ENCODE assay signal across 10 mouse cellular contexts in the genomic region with DNA sequence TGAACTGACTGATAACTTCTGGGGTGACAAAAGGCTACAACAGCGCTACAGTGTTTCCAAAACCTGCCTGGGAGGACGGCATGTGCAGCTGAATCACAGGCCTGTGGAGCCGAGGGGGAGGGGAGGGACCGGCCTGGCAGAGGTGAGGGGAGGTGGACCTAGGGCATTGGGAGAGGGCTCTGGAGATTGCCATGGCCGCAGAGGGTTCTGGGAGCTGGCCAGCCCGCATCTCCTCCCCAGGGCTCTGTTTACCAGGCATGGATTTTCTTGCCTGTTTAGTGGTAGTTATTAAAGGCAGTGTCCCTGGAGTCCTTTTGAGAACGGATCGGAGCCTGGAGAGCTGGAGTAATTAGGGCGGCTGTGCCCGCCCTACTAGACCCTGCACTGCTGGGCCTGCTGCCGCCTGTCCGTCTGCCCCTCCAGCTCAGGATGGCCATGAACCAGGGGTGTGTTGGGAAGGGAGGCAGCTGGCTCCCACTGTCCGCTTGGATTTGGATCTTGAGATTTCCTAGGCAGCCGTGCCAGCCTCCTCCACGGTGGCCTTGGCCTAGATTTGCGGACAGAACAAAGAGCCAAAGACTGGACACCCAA. TPM values are rescaled to one million over a fixed set of nuclear protein-coding genes. Genes with fewer than 3 reads are reported as not detected.
DNase-seq lines count a peak whose midpoint lies in the region; ATAC-seq and TF ChIP-seq lines count a peak whose summit lies in the region.
"Had no signal": no experiment of that assay in that cellular context is flagged by ENCODE, and none has a peak within 500 bp of the region (broad histone marks: within the 10 kb centered on the region; RNA-seq: fewer than 3 reads in every experiment).

No protein-coding gene starts in this region.

- no peak overlapping the region for H3K27ac ChIP-seq in gastrocnemius, adult 2 months
- no peak overlapping the region for H3K27ac ChIP-seq in kidney, adult 2 months (ENCODE audit: insufficient read depth, low read depth, low read length)
- H3K27ac ChIP-seq: heart, embryonic 15.5 days had no signal

- ATAC-seq in megakaryocyte progenitor cell, adult 5-6 weeks (replicated peaks; ENCODE audit: poor library complexity) = no peak

- no peaks in the 10 kb centered on the region for H3K9me3 ChIP-seq in E14TG2a.4 (ENCODE audit: low read length)
- H3K9me3 ChIP-seq: heart, embryonic 15.5 days had no signal

- H3K4me3 ChIP-seq in gastrocnemius, adult 2 months = no peak overlapping the region
- peak overlapping the region; percentile 27 for H3K4me3 ChIP-seq in E14TG2a.4 (replicated peaks; ENCODE audit: low read length)
- H3K4me3 ChIP-seq in kidney, adult 2 months (ENCODE audit: insufficient read depth, low read depth, low read length) = no peak overlapping the region
- H3K4me3 ChIP-seq: heart, embryonic 15.5 days had no signal

- DNase-seq in gastrocnemius, adult 2 months = peak; percentile 30
- DNase-seq in gastrocnemius, postnatal 14 days = no peak
- DNase-seq in cerebellum, postnatal 14 days = peak; percentile 72 to 79
- peak; percentile 49 for DNase-seq in layer of hippocampus, adult 9-11 months
- no peak for DNase-seq in thymus, adult 18-20 months
- no peak for DNase-seq in kidney, adult 2 months

- intact Hi-C loops in gastrocnemius, adult 2 months (cut with DNase I) = no loop called here
- intact Hi-C loops in gastrocnemius, postnatal 14 days (cut with DNase I; ENCODE audit: low total_unique reads) = no loop called here

- TF ChIP-seq CTCF in gastrocnemius, adult 2 months (IDR thresholded peaks at IDR 0.05) = no peak
- no peak for TF ChIP-seq CTCF in E14TG2a.4 (conservative IDR thresholded peaks at IDR 0.05; ENCODE audit: low read length)
- no peak for TF ChIP-seq CTCF in kidney, adult 2 months (conservative IDR thresholded peaks at IDR 0.05; ENCODE audit: insufficient read depth, insufficient read length, low read depth, low read length)

- WGBS in kidney, adult 2 months = 50% methylated on average over 16 of the region's 16 CpGs

- TF ChIP-seq POLR2A in kidney, adult 2 months (IDR thresholded peaks at IDR 0.05; ENCODE audit: low read depth, low read length) = no peak

- H3K4me1 ChIP-seq in E14TG2a.4 (replicated peaks; ENCODE audit: low read depth, low read length) = peaks cover 95% of the 10 kb centered on the region
- H3K4me1 ChIP-seq in kidney, adult 2 months (ENCODE audit: control insufficient read depth, insufficient read depth, low read length) = no peaks in the 10 kb centered on the region

- peaks cover 20% of the 10 kb centered on the region for H3K27me3 ChIP-seq in E14TG2a.4 (ENCODE audit: insufficient read depth, low read length)
- no peaks in the 10 kb centered on the region for H3K27me3 ChIP-seq in kidney, adult 2 months (replicated peaks; ENCODE audit: control insufficient read depth, insufficient read depth, low read length)

- H3K36me3 ChIP-seq in E14TG2a.4 (ENCODE audit: insufficient read depth, low read length) = no peaks in the 10 kb centered on the region
- no peaks in the 10 kb centered on the region for H3K36me3 ChIP-seq in kidney, adult 2 months (ENCODE audit: control insufficient read depth, insufficient read depth, low read length)
- H3K36me3 ChIP-seq: heart, embryonic 15.5 days had no signal

RNA-seq across cellular contexts. Expression of a gene that starts 12.8 kb away (rescaled TPM):
- under 1 TPM; 0.45 to 0.54 TPM for total RNA-seq in gastrocnemius, adult 2 months (2021)
- under 1 TPM; 0.66 to 0.76 TPM for total RNA-seq in gastrocnemius, postnatal 14 days (2021)
- 0.10 TPM in 1 of 2 replicates, not detected in the other for total RNA-seq in megakaryocyte progenitor cell, adult 5-6 weeks (2015)
- total RNA-seq in megakaryocyte progenitor cell, adult 5-6 weeks (2017) = not detected in 2 replicates
- polyA plus RNA-seq in kidney, adult 2 months (2012; rRNA removed) = 1.5 and 4.4 TPM in 2 replicates
- polyA plus RNA-seq: liver, embryonic 16.5 days had no signal

RNA-seq across cellular contexts. Expression of a gene that starts 50.3 kb away (rescaled TPM):
- not detected for total RNA-seq in gastrocnemius, adult 2 months (2021)
- not detected for total RNA-seq in gastrocnemius, postnatal 14 days (2021)
- total RNA-seq in megakaryocyte progenitor cell, adult 5-6 weeks (2015) = 0.10 and 0.67 TPM in 2 replicates
- total RNA-seq in megakaryocyte progenitor cell, adult 5-6 weeks (2017) = 0.12 and 2.0 TPM in 2 replicates
- polyA plus RNA-seq in kidney, adult 2 months (2012; rRNA removed) = 2.3 and 3.4 TPM in 2 replicates

RNA-seq across cellular contexts. Expression of a gene that starts 50.8 kb away (rescaled TPM):
- under 1 TPM; 0.10 to 0.28 TPM for total RNA-seq in gastrocnemius, adult 2 months (2021)
- total RNA-seq in gastrocnemius, postnatal 14 days (2021) = under 1 TPM in 1 of 2 experiments, not detected in 1; 0.13 TPM
- total RNA-seq in megakaryocyte progenitor cell, adult 5-6 weeks (2015) = 1.6 and 2.9 TPM in 2 replicates
- 0.12 and 0.30 TPM in 2 replicates for total RNA-seq in megakaryocyte progenitor cell, adult 5-6 weeks (2017)
- polyA plus RNA-seq in kidney, adult 2 months (2012; rRNA removed) = 3.5 and 5.5 TPM in 2 replicates

Comparison
In these comparisons a context has a peak if more than half of its experiments do, and no peak if none do; other contexts are left out.
1. DNase-seq: peak in gastrocnemius, adult 2 months (single experiment), cerebellum, postnatal 14 days (2 of 2) and layer of hippocampus, adult 9-11 months (single experiment); none in gastrocnemius, postnatal 14 days (single experiment), thymus, adult 18-20 months (0 of 2) and kidney, adult 2 months (single experiment).